Mouse (Mus musculus): ENCODE data around the gene Foxk1.

DNA sequence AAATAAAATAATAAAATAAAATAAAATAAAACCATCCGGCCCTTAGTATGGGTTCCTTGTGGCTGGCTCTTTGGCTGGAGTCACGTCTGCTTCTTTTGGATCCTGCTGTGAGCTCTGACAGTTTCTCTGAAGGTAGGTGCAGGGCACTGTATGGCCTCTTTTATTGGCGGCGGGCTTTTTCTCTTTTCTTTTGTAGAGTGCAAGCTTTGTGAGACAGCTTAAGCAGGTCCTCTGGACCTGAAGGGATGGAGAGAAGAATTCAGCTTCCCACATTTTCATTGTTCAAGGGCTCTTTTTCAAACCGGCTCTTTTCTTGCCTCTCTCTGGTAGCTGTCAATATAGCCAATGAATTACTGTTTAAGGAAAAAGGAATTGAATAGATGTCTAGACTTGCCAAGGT, 5.4 kb upstream of the Foxk1 start:
- TF ChIP-seq CTCF (IDR thresholded peaks at IDR 0.05; ENCODE audit: control insufficient read depth, insufficient read depth, low read length) (no peak), POLR2A (IDR thresholded peaks at IDR 0.05; ENCODE audit: borderline replicate concordance, control insufficient read depth, low read depth, low read length) (no peak)
